Mouse (Mus musculus): ENCODE measurements around the gene Cdk1. TPM values are rescaled to one million over a fixed set of nuclear protein-coding genes. Genes with fewer than 3 reads are reported as not detected.

The Cdk1 gene
- polyA plus RNA-seq, 1 experiment from 2014 or later: 370 TPM

Other genes with a start within 250 kb of the Cdk1 start
- 15.2 and 16.1 TPM in 2 replicates for gene Rhobtb1, start 201.5 kb downstream of the Cdk1 start, polyA plus RNA-seq (2014; fragmentation: Nextera tagmentation; extraction: Ambion mirVana)
- gene A930033H14Rik, start 139.8 kb downstream of the Cdk1 start, polyA plus RNA-seq (2014; fragmentation: Nextera tagmentation; extraction: Ambion mirVana): 0.77 and 1.3 TPM in 2 replicates
- 68.2 and 70.0 TPM in 2 replicates for gene Ank3, start 45.8 kb upstream of the Cdk1 start, polyA plus RNA-seq (2014; fragmentation: Nextera tagmentation; extraction: Ambion mirVana)